ENCODE assay signal across 9 mouse cellular contexts in genomic region chr6:134147596-134148442, GRCm38 (mm10).
DNase-seq lines count a peak whose midpoint lies in the region; ATAC-seq and TF ChIP-seq lines count a peak whose summit lies in the region.
"Had no signal": no experiment of that assay in that cellular context is flagged by ENCODE, and none has a peak within 500 bp of the region (broad histone marks: within the 10 kb centered on the region; RNA-seq: fewer than 3 reads in every experiment).

No protein-coding gene starts in this region.

- H3K4me2 ChIP-seq in limb, embryonic 12.5 days, result peak overlapping the region; percentile 0; the same call in 1 of the 2 replicates
- no peak overlapping the region for H3K4me2 ChIP-seq in hindbrain, postnatal 0 days (ENCODE audit: low read depth, low read length)
- 0 out of 2 replicates have a peak overlapping the region, but pooled peaks have one; percentile 9 for H3K4me2 ChIP-seq in midbrain, postnatal 0 days (ENCODE audit: low read depth, low read length, poor library complexity, severe bottlenecking)
- no peak overlapping the region for H3K4me2 ChIP-seq in liver, embryonic 11.5 days

- 38% methylated on average over 22 of the region's 22 CpGs for WGBS in limb, embryonic 12.5 days
- 57% methylated on average over 22 of the region's 22 CpGs for WGBS in limb, embryonic 10.5 days
- 45% methylated on average over 22 of the region's 22 CpGs for WGBS in hindbrain, postnatal 0 days
- 41% methylated on average over 22 of the region's 22 CpGs for WGBS in midbrain, postnatal 0 days
- 64% methylated on average over 22 of the region's 22 CpGs for WGBS in liver, embryonic 11.5 days

- no peak for ATAC-seq in limb, embryonic 12.5 days (ENCODE audit: insufficient number of reproducible peaks, insufficient read depth, low FRiP score, low TSS enrichment, low read depth)
- ATAC-seq in hindbrain, postnatal 0 days, result peak; percentile 48; the same call in 1 of the 2 replicates
- 0 out of 2 replicates have a peak, but pooled peaks have one; percentile 39 for ATAC-seq in midbrain, postnatal 0 days (ENCODE audit: low FRiP score)
- no peak for ATAC-seq in liver, embryonic 11.5 days (replicated peaks; ENCODE audit: low FRiP score)
- ATAC-seq: Patski had no signal

- H3K9ac ChIP-seq in limb, embryonic 12.5 days (replicated peaks), result no peak overlapping the region
- no peak overlapping the region for H3K9ac ChIP-seq in hindbrain, postnatal 0 days (replicated peaks; ENCODE audit: low read length)
- H3K9ac ChIP-seq in midbrain, postnatal 0 days (replicated peaks; ENCODE audit: low read length, poor library complexity, severe bottlenecking), result no peak overlapping the region
- H3K9ac ChIP-seq in liver, embryonic 11.5 days (ENCODE audit: low read depth, low read length), result no peak overlapping the region

- H3K27me3 ChIP-seq in limb, embryonic 12.5 days, result no peaks in the 10 kb centered on the region
- no peaks in the 10 kb centered on the region for H3K27me3 ChIP-seq in limb, embryonic 10.5 days (ENCODE audit: low read depth, poor library complexity, severe bottlenecking)
- H3K27me3 ChIP-seq in hindbrain, postnatal 0 days (ENCODE audit: insufficient read depth, low read length), result no peaks in the 10 kb centered on the region
- H3K27me3 ChIP-seq in midbrain, postnatal 0 days (ENCODE audit: insufficient read depth, low read length), result no peaks in the 10 kb centered on the region
- no peaks in the 10 kb centered on the region for H3K27me3 ChIP-seq in liver, embryonic 11.5 days (replicated peaks; ENCODE audit: control insufficient read depth, insufficient read depth, low read length)
- H3K27me3 ChIP-seq: Patski had no signal

- no peak overlapping the region for H3K27ac ChIP-seq in limb, embryonic 12.5 days
- no peak overlapping the region for H3K27ac ChIP-seq in limb, embryonic 10.5 days
- no peak overlapping the region for H3K27ac ChIP-seq in hindbrain, postnatal 0 days
- H3K27ac ChIP-seq in midbrain, postnatal 0 days (ENCODE audit: low read depth, low read length), result no peak overlapping the region
- H3K27ac ChIP-seq in liver, embryonic 11.5 days (ENCODE audit: low read depth, low read length), result no peak overlapping the region

- no peaks in the 10 kb centered on the region for H3K9me3 ChIP-seq in limb, embryonic 12.5 days
- H3K9me3 ChIP-seq in limb, embryonic 10.5 days (replicated peaks), result no peaks in the 10 kb centered on the region
- no peaks in the 10 kb centered on the region for H3K9me3 ChIP-seq in hindbrain, postnatal 0 days (ENCODE audit: low read length)
- no peaks in the 10 kb centered on the region for H3K9me3 ChIP-seq in midbrain, postnatal 0 days (ENCODE audit: low read length)
- H3K9me3 ChIP-seq in liver, embryonic 11.5 days (ENCODE audit: control insufficient read depth, low read length), result no peaks in the 10 kb centered on the region

- TF ChIP-seq CTCF in hindbrain, postnatal 0 days (IDR thresholded peaks at IDR 0.05; ENCODE audit: low read depth), result no peak
- TF ChIP-seq CTCF in midbrain, postnatal 0 days (IDR thresholded peaks at IDR 0.05), result no peak

- peaks cover 66% of the 10 kb centered on the region for H3K4me1 ChIP-seq in limb, embryonic 12.5 days (replicated peaks)
- peaks cover 36% of the 10 kb centered on the region for H3K4me1 ChIP-seq in limb, embryonic 10.5 days
- peaks cover 14% of the 10 kb centered on the region; the same call in 1 of the 2 replicates for H3K4me1 ChIP-seq in hindbrain, postnatal 0 days (ENCODE audit: insufficient read depth, low read length)
- H3K4me1 ChIP-seq in midbrain, postnatal 0 days (ENCODE audit: insufficient read depth, low read length), result peaks cover 13% of the 10 kb centered on the region; the same call in 1 of the 2 replicates
- peaks cover 29% of the 10 kb centered on the region for H3K4me1 ChIP-seq in liver, embryonic 11.5 days (replicated peaks; ENCODE audit: control insufficient read depth, insufficient read depth, low read length)

- H3K4me3 ChIP-seq in limb, embryonic 12.5 days (replicated peaks), result no peak overlapping the region
- H3K4me3 ChIP-seq in limb, embryonic 10.5 days, result no peak overlapping the region
- no peak overlapping the region for H3K4me3 ChIP-seq in hindbrain, postnatal 0 days (ENCODE audit: low read length)
- no peak overlapping the region for H3K4me3 ChIP-seq in midbrain, postnatal 0 days (ENCODE audit: low read depth, low read length)
- H3K4me3 ChIP-seq in liver, embryonic 11.5 days (ENCODE audit: low read depth, low read length), result no peak overlapping the region

- H3K36me3 ChIP-seq in limb, embryonic 12.5 days, result no peaks in the 10 kb centered on the region
- peaks cover 4% of the 10 kb centered on the region; the same call in 1 of the 2 replicates for H3K36me3 ChIP-seq in limb, embryonic 10.5 days
- H3K36me3 ChIP-seq in hindbrain, postnatal 0 days (ENCODE audit: insufficient read depth, low read length), result no peaks in the 10 kb centered on the region
- H3K36me3 ChIP-seq in midbrain, postnatal 0 days (ENCODE audit: insufficient read depth, low read length), result no peaks in the 10 kb centered on the region
- H3K36me3 ChIP-seq in liver, embryonic 11.5 days (ENCODE audit: control insufficient read depth, insufficient read depth, low read length), result no peaks in the 10 kb centered on the region

- no peak for DNase-seq in limb, embryonic 10.5 days (ENCODE audit: low spot score)
- peak; percentile 59 to 64 for DNase-seq in cerebellum, postnatal 10 days
- peak; percentile 39 for DNase-seq in hindbrain, postnatal 0 days (ENCODE audit: low spot score)
- DNase-seq in midbrain, postnatal 0 days (ENCODE audit: low spot score), result no peak
- DNase-seq in layer of hippocampus, adult 9-10 months (ENCODE audit: low spot score), result no peak
- DNase-seq in liver, embryonic 11.5 days (ENCODE audit: low spot score), result no peak
- no peak for DNase-seq in spleen, adult 12 weeks (ENCODE audit: low spot score)

Comparison
In these comparisons a context has a peak if more than half of its experiments do, and no peak if none do; other contexts are left out.
1. ATAC-seq: peak in hindbrain, postnatal 0 days (single experiment) and midbrain, postnatal 0 days (single experiment); none in limb, embryonic 12.5 days (single experiment) and liver, embryonic 11.5 days (single experiment).
2. H3K4me2 ChIP-seq: peak in limb, embryonic 12.5 days (single experiment) and midbrain, postnatal 0 days (single experiment); none in hindbrain, postnatal 0 days (single experiment) and liver, embryonic 11.5 days (single experiment).
3. DNase-seq: peak in cerebellum, postnatal 10 days (2 of 2) and hindbrain, postnatal 0 days (single experiment); none in limb, embryonic 10.5 days (single experiment), midbrain, postnatal 0 days (single experiment), layer of hippocampus, adult 9-10 months (single experiment), liver, embryonic 11.5 days (single experiment) and spleen, adult 12 weeks (single experiment).